Mouse (Mus musculus) neutrophil, adult 83 days (primary cell): ENCODE measurements around the gene Igsf9b. TPM values are rescaled to one million over a fixed set of nuclear protein-coding genes. Genes with fewer than 3 reads are reported as not detected.

Experiments
- total RNA-seq, 2 experiments: library from RNA; stranded (reverse); gene quantifications; one replicate each; pipeline ENCODE4 v1.2.4; 2023

The Igsf9b gene
- total RNA-seq: not detected

DNA sequence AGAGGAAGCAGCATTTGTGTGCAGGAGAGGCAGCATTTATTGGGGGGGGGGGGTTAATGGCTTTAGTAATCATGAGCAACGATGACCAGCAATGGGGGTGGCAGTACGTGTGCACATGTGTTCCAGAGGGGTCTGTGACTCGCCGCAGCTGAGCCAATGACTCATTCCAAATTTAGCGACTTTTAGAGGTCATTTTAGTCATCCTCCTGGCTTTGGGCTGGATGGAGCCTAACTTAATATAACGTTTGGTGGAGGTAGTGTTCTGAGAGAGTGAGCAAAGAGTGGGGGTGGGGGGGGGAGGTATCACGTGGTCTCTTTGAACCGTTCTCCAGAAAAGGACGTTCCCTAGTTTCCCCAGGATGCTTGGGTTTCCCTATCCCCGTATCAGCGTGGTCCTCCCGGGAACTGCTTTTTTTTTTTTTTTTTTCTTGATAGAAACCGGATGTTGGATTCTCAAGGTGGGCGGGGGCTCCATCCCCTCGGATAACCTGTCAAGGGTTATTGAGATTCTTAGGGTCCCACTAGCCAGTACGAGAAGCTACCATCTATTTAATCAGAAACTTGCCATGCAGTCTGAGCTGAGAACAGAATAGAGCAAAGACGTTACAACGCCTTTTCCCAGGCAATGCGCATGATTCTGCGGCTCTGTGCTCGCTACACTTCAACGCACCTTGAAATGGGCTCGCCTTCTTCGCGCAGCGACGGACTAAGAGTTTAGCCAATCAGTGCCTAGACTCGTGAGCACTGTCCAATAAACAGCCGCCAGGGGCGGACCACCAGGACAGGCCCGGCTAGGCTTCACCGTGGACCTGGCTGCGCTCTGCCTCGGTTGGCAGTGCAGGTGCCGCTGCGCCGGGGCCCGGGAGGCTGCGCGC, at the start of gene Igsf9b:
Gene Igsf9b (plus strand): TSS at position 794 of the 875 bp plus-strand sequence.

GRCm38 (mm10) chr9:27396500-27396899, 97.5 kb downstream of the Igsf9b start, which contains the start of gene Spata19:
Gene Spata19 (plus strand): TSS chr9:27396800.

Other genes starting within 250 kb of the Igsf9b start
- gene Jam3, start 143.8 kb upstream of the Igsf9b start, total RNA-seq: under 1 TPM in 1 of 2 experiments, not detected in 1; 0.26 TPM
- not detected for gene Spata19, start 97.6 kb downstream of the Igsf9b start, total RNA-seq